Mouse (Mus musculus) urinary bladder, adult 2 months (tissue): ENCODE measurements around the gene Cab39l. TPM values are rescaled to one million over a fixed set of nuclear protein-coding genes. Genes with fewer than 3 reads are reported as not detected.

Experiments used
- DNase-seq: peaks from one replicate; pipeline ENCODE4 v3.0.0; 2022; ENCODE audit warnings: low spot score
- polyA plus RNA-seq: library from polyadenylated mRNA; depleted of rRNA; stranded (reverse); fragments of >200 nt; gene quantifications from 2 replicates; pipeline ENCODE4 v1.2.3, GENCODE M21; 2012; rRNA removed

Gene Cab39l
- polyA plus RNA-seq, 1 experiment = 59.8 TPM

- DNase-seq = no peak
Measured at GRCm38 (mm10) chr14:59629308-59629707, 188.5 kb downstream of the Cab39l start.

DNA sequence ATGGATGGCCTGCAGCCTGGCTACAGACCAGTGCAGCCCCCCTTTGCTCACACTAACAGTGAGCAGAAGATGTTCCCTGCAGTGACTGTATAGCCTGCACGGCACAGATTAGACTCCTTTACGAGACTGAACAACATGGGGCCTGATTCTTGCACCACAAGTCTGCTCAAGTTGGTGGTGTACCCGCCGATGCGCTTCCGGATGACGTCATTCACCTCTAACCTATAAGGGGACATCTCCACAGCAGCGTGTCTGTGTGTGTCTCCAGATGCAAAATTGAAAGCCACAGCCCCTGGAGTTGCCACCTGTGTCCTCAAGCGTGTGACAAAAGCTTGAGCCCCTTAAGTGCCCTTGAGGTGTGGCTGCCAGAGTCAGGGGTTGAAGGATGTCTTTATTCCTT is 189.3 kb downstream of the Cab39l start:
- DNase-seq = no peak

DNA sequence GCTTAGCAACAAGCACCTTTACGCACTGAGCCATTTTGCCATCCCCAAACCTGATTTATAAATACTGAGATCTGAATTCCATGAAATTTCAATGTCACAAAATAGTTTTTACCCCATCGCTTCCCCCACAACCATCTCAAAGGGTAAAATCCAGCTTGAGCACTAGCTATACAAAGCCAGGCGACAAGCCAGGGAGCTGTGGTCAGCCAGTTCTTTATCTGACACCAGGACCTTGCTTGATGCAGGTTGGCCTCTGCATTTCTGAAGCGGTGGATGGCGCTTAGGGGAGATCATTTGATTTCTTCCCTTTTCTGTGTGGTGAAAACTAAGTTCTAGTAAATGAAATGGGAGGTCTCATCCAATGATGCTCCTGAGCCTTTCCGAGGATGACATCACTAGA is 191.3 kb downstream of the Cab39l start:
- DNase-seq = no peak

DNA sequence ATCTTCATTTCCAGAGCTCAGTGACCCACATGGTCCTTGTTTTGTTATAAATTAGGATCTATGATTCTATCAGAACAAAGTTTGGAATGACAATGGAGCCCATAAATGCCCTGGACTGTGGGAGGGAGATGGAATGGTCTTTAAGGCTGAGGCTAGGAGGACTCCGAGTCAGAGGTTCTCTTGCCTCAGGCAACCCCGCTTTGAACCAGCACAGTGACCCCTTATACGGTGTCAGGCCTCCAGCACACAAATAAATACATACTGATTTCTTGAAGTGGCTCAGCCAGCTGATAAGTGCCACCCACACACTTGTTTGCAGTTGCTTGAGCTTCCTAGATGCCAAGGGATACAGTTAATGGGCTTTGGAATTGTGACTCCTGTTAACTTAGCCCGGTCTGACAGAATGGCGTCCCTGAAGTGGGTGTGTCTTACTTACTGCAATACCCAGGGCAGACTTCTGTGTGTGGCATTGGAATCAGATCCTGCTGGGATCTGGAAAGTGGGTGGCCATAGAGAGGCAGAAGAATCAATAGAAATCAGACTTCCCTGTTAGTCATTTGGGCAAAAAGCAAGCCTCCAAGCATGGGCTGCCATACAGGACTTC is 192.6 kb downstream of the Cab39l start:
- DNase-seq = no peak

DNA sequence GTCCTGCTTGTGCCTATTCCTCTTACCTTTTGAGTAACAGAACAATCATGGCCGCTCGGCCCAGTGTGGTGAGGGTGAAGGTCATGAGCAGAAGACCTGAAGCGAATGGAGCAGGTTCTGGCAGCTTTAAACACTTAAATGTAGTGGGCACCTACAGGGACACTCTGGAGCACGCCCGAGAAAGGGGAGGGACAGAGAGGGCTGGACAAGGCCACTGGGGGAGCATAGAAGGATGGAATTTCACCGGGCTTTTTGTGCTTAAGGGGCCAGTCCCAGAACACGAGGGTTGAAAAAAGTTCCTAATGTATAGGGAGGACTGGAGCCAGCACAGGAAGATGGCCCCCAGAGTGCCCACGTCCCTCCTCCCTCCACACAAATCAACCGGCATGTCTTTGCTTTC is 193.2 kb downstream of the Cab39l start:
- no peak for DNase-seq

Other genes starting within 250 kb of the Cab39l start
- gene Rcbtb1, start 239.8 kb upstream of the Cab39l start, polyA plus RNA-seq = 26.7 and 27.7 TPM in 2 replicates
- gene Gm6904, start 180.8 kb upstream of the Cab39l start, polyA plus RNA-seq = 0.60 and 0.98 TPM in 2 replicates
- gene Phf11a, start 143.4 kb upstream of the Cab39l start, polyA plus RNA-seq = 1.4 and 1.6 TPM in 2 replicates
- gene Phf11b, start 99.6 kb upstream of the Cab39l start, polyA plus RNA-seq = 3.1 and 3.7 TPM in 2 replicates
- 20.0 and 21.8 TPM in 2 replicates for gene Phf11d, start 75.5 kb upstream of the Cab39l start, polyA plus RNA-seq
- 1.9 and 2.5 TPM in 2 replicates for gene Phf11c, start 45.6 kb upstream of the Cab39l start, polyA plus RNA-seq
- 6.4 and 7.1 TPM in 2 replicates for gene Setdb2, start 88 bp upstream of the Cab39l start, polyA plus RNA-seq
- 15.8 and 22.0 TPM in 2 replicates for gene Cdadc1, start 157.0 kb downstream of the Cab39l start, polyA plus RNA-seq
- gene Shisa2, start 184.3 kb downstream of the Cab39l start, polyA plus RNA-seq = 1.9 and 2.2 TPM in 2 replicates